Mouse (Mus musculus) retina, postnatal 7 days (tissue): ENCODE data around the gene Syce1l.
A peak's percentile ranks its signal among the peaks of the same experiment; 100 is the strongest.

ENCODE experiments used
- DNase-seq: peaks from one replicate; pipeline ENCODE4 v3.0.0-alpha.2; 2012; ENCODE audit warnings: low read depth, low spot score

Gene Syce1l

GRCm38 (mm10) chr8:113672599-113673255 is 29.7 kb downstream of the Syce1l start:
- DNase-seq: peak; percentile 20

GRCm38 (mm10) chr8:113673300-113673699 is 30.3 kb downstream of the Syce1l start:
- no peak for DNase-seq

- no peak for DNase-seq
These were observed 31.6 kb downstream of the Syce1l start for GRCm38 (mm10) chr8:113674611-113675010.

GRCm38 (mm10) chr8:113675281-113675680 is 32.3 kb downstream of the Syce1l start:
- DNase-seq: no peak

GRCm38 (mm10) chr8:113676811-113677210 is 33.8 kb downstream of the Syce1l start:
- no peak for DNase-seq

- no peak for DNase-seq
These were observed 36.3 kb downstream of the Syce1l start for GRCm38 (mm10) chr8:113679361-113679760.

- no peak for DNase-seq
These were observed 45.0 kb downstream of the Syce1l start for GRCm38 (mm10) chr8:113687889-113688542.

GRCm38 (mm10) chr8:113688543-113688915 is 45.5 kb downstream of the Syce1l start:
- DNase-seq: no peak

- DNase-seq: no peak
These were observed 48.8 kb downstream of the Syce1l start for GRCm38 (mm10) chr8:113691622-113692343.

GRCm38 (mm10) chr8:113704968-113705367 is 62.0 kb downstream of the Syce1l start:
- DNase-seq: no peak
